Mouse (Mus musculus) gastrocnemius, postnatal 4 days (tissue): ENCODE results near the gene Ttyh3. TPM values are rescaled to one million over a fixed set of nuclear protein-coding genes. Genes with fewer than 3 reads are reported as not detected.

ENCODE experiments used
- DNase-seq, 2 experiments: peaks; one replicate each; pipeline ENCODE4 v3.0.0; 2021 to 2022; ENCODE audit warnings: low spot score in 2 of 2, mixed read lengths in 2 of 2
- total RNA-seq, 2 experiments: library from RNA; stranded (reverse); gene quantifications; 2 replicates each; pipeline ENCODE4 v1.2.3; 2021

Ttyh3 gene
- total RNA-seq, 2 experiments from 2014 or later = 66.9 to 68.8 TPM

- DNase-seq = peak in 1 of 2 experiments; percentile 53
Measured at GRCm38 (mm10) chr5:140582995-140583731, 65.7 kb downstream of the Ttyh3 start.

GRCm38 (mm10) chr5:140581569-140581968, 67.3 kb downstream of the Ttyh3 start:
- DNase-seq = peak in 1 of 2 experiments; percentile 59

- DNase-seq = no peak
Measured at GRCm38 (mm10) chr5:140579771-140580170, 69.1 kb downstream of the Ttyh3 start.

- DNase-seq = no peak
Measured at GRCm38 (mm10) chr5:140579221-140579620, 69.6 kb downstream of the Ttyh3 start.

GRCm38 (mm10) chr5:140575381-140575866, 73.4 kb downstream of the Ttyh3 start:
- DNase-seq = no peak

GRCm38 (mm10) chr5:140572611-140573010, 76.2 kb downstream of the Ttyh3 start:
- no peak for DNase-seq

GRCm38 (mm10) chr5:140571673-140572072, 77.2 kb downstream of the Ttyh3 start:
- DNase-seq = peak; percentile 70 to 84

GRCm38 (mm10) chr5:140571201-140571600, 77.6 kb downstream of the Ttyh3 start:
- no peak for DNase-seq

Other genes starting within 250 kb of the Ttyh3 start
- gene Eif3b, start 229.7 kb downstream of the Ttyh3 start, total RNA-seq = 100 to 1,000 TPM; 105 to 110 TPM
- gene Gm4869, start 203.4 kb downstream of the Ttyh3 start, total RNA-seq = not detected
- 10 to 100 TPM; 17.3 to 18.4 TPM for gene Chst12, start 143.5 kb downstream of the Ttyh3 start, total RNA-seq
- gene Grifin, start 84.0 kb downstream of the Ttyh3 start, total RNA-seq = not detected
- 10 to 100 TPM; 11.4 to 13.8 TPM for gene Lfng, start 41.7 kb downstream of the Ttyh3 start, total RNA-seq
- 10 to 100 TPM; 14.5 to 15.0 TPM for gene Iqce, start 53.3 kb upstream of the Ttyh3 start, total RNA-seq
- gene Brat1, start 56.0 kb upstream of the Ttyh3 start, total RNA-seq = 10 to 100 TPM; 13.9 to 14.2 TPM
- gene Amz1, start 75.1 kb upstream of the Ttyh3 start, total RNA-seq = under 1 TPM; 0.39 to 0.62 TPM
- gene Gna12, start 181.4 kb upstream of the Ttyh3 start, total RNA-seq = 10 to 100 TPM; 52.0 to 55.5 TPM